Mouse (Mus musculus): ENCODE results near the gene Pcsk2. TPM values are rescaled to one million over a fixed set of nuclear protein-coding genes. Genes with fewer than 3 reads are reported as not detected.

Gene Pcsk2
- polyA plus RNA-seq, 1 experiment from 2014 or later = 0.44 TPM

DNA sequence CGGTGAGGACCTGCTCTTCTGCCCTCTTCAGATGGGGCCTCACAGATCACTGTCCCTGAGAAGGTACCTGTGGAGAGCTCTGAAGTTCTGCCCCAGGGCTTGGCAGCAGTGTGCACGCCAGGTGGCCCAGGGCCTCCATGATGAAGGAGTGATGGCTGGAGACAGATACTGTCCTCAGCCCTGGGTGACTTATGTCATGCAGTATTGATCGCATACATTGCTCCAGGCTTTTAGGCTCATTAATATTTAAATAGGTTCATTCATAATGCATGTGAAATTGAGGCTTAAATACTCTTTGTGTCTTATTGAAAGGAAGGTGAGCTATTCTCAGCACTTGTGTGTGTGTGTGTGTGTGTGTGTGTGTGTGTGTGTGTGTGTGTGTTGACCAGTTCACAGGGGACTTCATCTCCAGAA lies 157.0 kb downstream of the Pcsk2 start:
- Histone ChIP-seq H3K27me3 (no peaks in the 10 kb centered on the region), H3K27ac (no peak overlapping the region), H3K36me3 (no peaks in the 10 kb centered on the region), H3K9me3 (no peaks in the 10 kb centered on the region), H3K4me3 (replicated peaks) (no peak overlapping the region), H3K9ac (replicated peaks) (no peak overlapping the region), H3K4me1 (replicated peaks) (no peaks in the 10 kb centered on the region), H3K4me2 (no peak overlapping the region)
- 86% methylated on average over 3 of the region's 3 CpGs for WGBS
- ATAC-seq (ENCODE audit: insufficient number of reproducible peaks, insufficient read depth, low FRiP score, low TSS enrichment, low read depth) = no peak

DNA sequence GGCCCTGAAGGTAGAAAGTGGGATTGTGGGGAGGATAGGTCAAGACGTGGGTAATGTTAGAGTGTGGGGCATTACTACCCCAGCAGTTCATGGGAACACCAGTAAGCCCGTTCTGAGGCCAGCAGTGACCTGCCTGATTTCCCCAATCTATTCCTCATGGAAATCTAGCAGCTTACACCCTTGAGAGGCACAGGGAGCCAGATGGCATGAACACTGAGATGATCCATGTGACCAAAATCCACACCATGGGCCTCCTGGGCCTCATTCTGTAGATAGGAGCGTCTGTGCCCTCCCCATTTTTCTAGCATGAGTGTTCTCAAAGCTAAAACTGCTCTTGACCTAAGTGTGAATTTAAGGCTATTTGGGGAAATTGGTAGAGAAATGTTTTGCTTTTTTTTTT lies 162.2 kb downstream of the Pcsk2 start:
- H3K9ac ChIP-seq (replicated peaks) = no peak overlapping the region
- no peaks in the 10 kb centered on the region for H3K36me3 ChIP-seq
- H3K27ac ChIP-seq = no peak overlapping the region
- H3K9me3 ChIP-seq = no peaks in the 10 kb centered on the region
- H3K4me1 ChIP-seq (replicated peaks) = 0 out of 2 replicates have a peak, but pooled peaks cover 2% of the 10 kb centered on the region
- H3K4me2 ChIP-seq = no peak overlapping the region
- no peaks in the 10 kb centered on the region for H3K27me3 ChIP-seq
- 76% methylated on average over 3 of the region's 3 CpGs for WGBS
- no peak for ATAC-seq (ENCODE audit: insufficient number of reproducible peaks, insufficient read depth, low FRiP score, low TSS enrichment, low read depth)
- H3K4me3 ChIP-seq (replicated peaks) = no peak overlapping the region

DNA sequence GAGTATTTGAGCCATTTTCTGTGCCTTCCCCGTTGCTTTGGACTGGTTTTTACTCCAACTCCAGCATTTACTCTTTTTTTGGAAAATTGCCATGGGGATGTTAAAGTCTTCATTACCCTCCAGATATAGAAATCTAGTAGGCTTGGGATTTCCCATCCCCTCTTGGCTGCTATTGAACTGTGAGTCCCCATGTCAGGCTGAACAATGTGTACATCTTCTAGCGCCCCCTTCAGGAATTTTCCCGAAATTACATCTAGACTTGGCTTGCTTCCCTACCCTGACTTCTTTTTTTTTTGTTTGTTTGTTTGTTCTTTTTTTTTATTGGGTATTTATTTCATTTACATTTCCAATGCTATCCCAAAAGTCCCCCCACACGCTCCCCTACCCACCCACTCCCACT lies 163.3 kb downstream of the Pcsk2 start:
- WGBS = 27% methylated on average over 4 of the region's 4 CpGs
- no peaks in the 10 kb centered on the region for H3K9me3 ChIP-seq
- H3K4me3 ChIP-seq (replicated peaks) = no peak overlapping the region
- H3K9ac ChIP-seq (replicated peaks) = no peak overlapping the region
- no peak for ATAC-seq (ENCODE audit: insufficient number of reproducible peaks, insufficient read depth, low FRiP score, low TSS enrichment, low read depth)
- 0 out of 2 replicates have a peak, but pooled peaks cover 2% of the 10 kb centered on the region for H3K4me1 ChIP-seq (replicated peaks)
- no peaks in the 10 kb centered on the region for H3K36me3 ChIP-seq
- no peaks in the 10 kb centered on the region for H3K27me3 ChIP-seq
- H3K27ac ChIP-seq = no peak overlapping the region
- no peak overlapping the region for H3K4me2 ChIP-seq

DNA sequence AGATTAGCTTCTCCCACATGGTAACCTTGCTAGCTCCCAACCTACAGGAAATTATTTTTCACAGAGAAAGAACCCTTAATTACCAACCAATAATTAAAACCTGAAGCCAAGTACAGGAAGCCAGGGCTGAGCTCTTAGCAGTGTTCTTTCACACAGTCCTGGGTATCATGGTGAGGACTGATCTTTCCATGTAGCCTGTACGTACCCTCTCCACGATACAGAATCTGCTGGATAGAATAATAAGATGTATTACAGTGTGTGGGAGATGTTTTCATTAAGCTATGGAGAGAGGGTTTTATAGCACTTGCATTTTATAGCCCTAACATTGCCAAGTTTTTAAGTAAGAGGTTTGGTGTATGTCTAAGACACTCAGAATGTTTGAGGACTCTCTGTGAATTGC lies 164.0 kb downstream of the Pcsk2 start:
- ATAC-seq (ENCODE audit: insufficient number of reproducible peaks, insufficient read depth, low FRiP score, low TSS enrichment, low read depth) = no peak
- 72% methylated on average over 2 of the region's 2 CpGs for WGBS

GRCm38 (mm10) chr2:143711886-143712285 lies 165.9 kb downstream of the Pcsk2 start:
- WGBS = 77% methylated on average over 4 of the region's 4 CpGs
- no peak overlapping the region for H3K27ac ChIP-seq
- no peak overlapping the region for H3K9ac ChIP-seq (replicated peaks)
- no peaks in the 10 kb centered on the region for H3K9me3 ChIP-seq
- no peak overlapping the region for H3K4me2 ChIP-seq
- no peaks in the 10 kb centered on the region for H3K27me3 ChIP-seq
- no peak for ATAC-seq (ENCODE audit: insufficient number of reproducible peaks, insufficient read depth, low FRiP score, low TSS enrichment, low read depth)
- 0 out of 2 replicates have a peak, but pooled peaks cover 2% of the 10 kb centered on the region for H3K4me1 ChIP-seq (replicated peaks)
- H3K4me3 ChIP-seq (replicated peaks) = no peak overlapping the region
- no peaks in the 10 kb centered on the region for H3K36me3 ChIP-seq

More for the DNA sequence above, 164.0 kb downstream of the Pcsk2 start:
- 0 out of 2 replicates have a peak, but pooled peaks cover 2% of the 10 kb centered on the region for H3K4me1 ChIP-seq (replicated peaks)
- no peaks in the 10 kb centered on the region for H3K9me3 ChIP-seq
- no peaks in the 10 kb centered on the region for H3K27me3 ChIP-seq
- no peak overlapping the region for H3K4me3 ChIP-seq (replicated peaks)
- no peak overlapping the region for H3K4me2 ChIP-seq
- no peak overlapping the region for H3K9ac ChIP-seq (replicated peaks)
- H3K36me3 ChIP-seq = no peaks in the 10 kb centered on the region
- no peak overlapping the region for H3K27ac ChIP-seq

DNA sequence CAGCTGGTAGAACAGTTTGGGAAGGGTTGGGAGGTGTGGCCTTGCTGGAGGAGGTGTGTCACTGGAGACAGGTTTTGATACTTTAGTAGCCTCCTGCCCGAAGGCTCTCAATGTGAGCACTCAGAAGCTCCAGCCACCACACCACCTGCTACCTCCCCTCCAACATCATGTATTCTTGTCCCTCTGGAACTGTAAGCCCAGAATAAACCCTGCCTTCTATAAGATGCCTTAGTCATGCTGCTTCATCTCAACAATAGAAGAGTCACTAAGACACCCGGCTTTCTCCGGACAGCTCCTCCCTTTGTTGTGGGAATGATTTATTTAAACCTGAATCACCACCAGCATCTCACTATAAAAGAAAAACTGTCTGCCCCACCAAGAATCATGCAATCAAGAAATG lies 166.9 kb downstream of the Pcsk2 start:
- WGBS = 88% methylated on average over 3 of the region's 3 CpGs
- Histone ChIP-seq H3K9me3 (no peaks in the 10 kb centered on the region), H3K27ac (no peak overlapping the region), H3K9ac (replicated peaks) (no peak overlapping the region), H3K4me2 (no peak overlapping the region), H3K36me3 (no peaks in the 10 kb centered on the region), H3K27me3 (no peaks in the 10 kb centered on the region), H3K4me1 (replicated peaks) (0 out of 2 replicates have a peak, but pooled peaks cover 2% of the 10 kb centered on the region), H3K4me3 (replicated peaks) (no peak overlapping the region)
- no peak for ATAC-seq (ENCODE audit: insufficient number of reproducible peaks, insufficient read depth, low FRiP score, low TSS enrichment, low read depth)

DNA sequence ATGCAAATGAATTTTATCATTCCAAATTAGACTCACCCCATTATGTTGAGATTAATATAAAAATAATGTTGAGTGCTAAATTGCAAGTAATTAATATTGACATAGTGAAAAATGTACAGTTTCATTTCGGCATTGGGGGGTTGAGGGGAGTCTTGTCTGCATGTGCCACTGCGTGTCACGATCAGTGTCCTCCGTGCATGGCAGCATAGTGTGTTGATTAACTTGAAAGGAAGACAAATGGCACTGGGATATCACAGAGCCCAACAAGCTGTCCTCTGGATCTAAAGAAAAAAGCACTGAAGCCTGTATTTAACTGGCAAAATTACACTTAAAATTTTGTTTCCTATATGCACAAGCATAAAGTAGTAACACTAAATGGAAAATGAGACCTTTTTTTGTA lies 167.9 kb downstream of the Pcsk2 start:
- Histone ChIP-seq H3K9me3 (no peaks in the 10 kb centered on the region), H3K9ac (replicated peaks) (no peak overlapping the region), H3K36me3 (no peaks in the 10 kb centered on the region), H3K4me2 (no peak overlapping the region), H3K4me1 (replicated peaks) (0 out of 2 replicates have a peak, but pooled peaks cover 2% of the 10 kb centered on the region), H3K27me3 (no peaks in the 10 kb centered on the region), H3K4me3 (replicated peaks) (no peak overlapping the region), H3K27ac (no peak overlapping the region)
- no peak for ATAC-seq (ENCODE audit: insufficient number of reproducible peaks, insufficient read depth, low FRiP score, low TSS enrichment, low read depth)
- 91% methylated on average over 4 of the region's 4 CpGs for WGBS

DNA sequence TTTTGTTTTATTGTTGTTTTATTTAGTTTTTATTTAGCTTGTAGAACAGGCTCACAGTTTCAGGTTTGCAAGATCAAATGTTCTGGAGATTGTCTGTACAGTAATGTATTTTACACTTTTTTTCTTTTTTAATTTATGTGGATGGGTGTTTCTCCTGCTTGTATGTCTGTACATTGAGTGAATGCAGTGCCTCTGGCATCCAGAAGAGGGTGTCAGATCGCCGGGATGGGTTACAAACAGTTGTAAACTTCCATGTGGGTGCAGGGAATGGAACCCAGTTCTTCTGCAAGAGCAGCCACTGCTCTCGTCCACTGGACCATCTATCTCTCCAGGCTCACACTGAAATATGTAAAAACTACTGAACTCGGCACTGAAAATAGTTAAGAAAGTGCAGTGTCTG lies 169.2 kb downstream of the Pcsk2 start:
- 66% methylated on average over 4 of the region's 4 CpGs for WGBS
- Histone ChIP-seq H3K9ac (replicated peaks) (no peak overlapping the region), H3K4me2 (no peak overlapping the region), H3K36me3 (no peaks in the 10 kb centered on the region), H3K4me3 (replicated peaks) (no peak overlapping the region), H3K27me3 (no peaks in the 10 kb centered on the region), H3K4me1 (replicated peaks) (no peaks in the 10 kb centered on the region), H3K9me3 (no peaks in the 10 kb centered on the region), H3K27ac (no peak overlapping the region)
- ATAC-seq (ENCODE audit: insufficient number of reproducible peaks, insufficient read depth, low FRiP score, low TSS enrichment, low read depth) = no peak

DNA sequence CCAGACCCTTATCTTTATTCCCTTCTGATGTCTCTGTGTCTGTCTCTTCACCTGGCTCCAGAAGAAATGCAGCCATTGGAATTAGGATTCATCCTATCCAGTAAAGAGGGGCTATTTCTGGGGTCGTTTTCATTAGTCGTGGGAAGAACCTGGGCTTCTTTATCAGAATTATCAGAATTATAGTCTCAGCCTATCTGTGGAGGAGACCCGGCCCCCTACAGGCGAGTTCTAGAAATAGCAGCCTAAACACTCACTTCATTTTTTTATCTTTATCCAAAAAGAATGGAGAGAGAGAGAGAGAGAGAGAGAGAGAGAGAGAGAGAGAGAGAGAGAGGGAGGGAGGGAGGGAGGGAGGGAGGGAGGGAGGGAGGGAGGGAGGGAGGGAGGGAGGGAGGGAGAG lies 177.3 kb downstream of the Pcsk2 start:
- ATAC-seq (ENCODE audit: insufficient number of reproducible peaks, insufficient read depth, low FRiP score, low TSS enrichment, low read depth) = no peak
- WGBS = 30% methylated on average over 4 of the region's 4 CpGs
- H3K27ac ChIP-seq = no peak overlapping the region
- H3K27me3 ChIP-seq = no peaks in the 10 kb centered on the region
- H3K9ac ChIP-seq (replicated peaks) = no peak overlapping the region
- no peak overlapping the region for H3K4me2 ChIP-seq
- no peaks in the 10 kb centered on the region for H3K36me3 ChIP-seq
- no peaks in the 10 kb centered on the region for H3K4me1 ChIP-seq (replicated peaks)
- no peak overlapping the region for H3K4me3 ChIP-seq (replicated peaks)
- no peaks in the 10 kb centered on the region for H3K9me3 ChIP-seq

DNA sequence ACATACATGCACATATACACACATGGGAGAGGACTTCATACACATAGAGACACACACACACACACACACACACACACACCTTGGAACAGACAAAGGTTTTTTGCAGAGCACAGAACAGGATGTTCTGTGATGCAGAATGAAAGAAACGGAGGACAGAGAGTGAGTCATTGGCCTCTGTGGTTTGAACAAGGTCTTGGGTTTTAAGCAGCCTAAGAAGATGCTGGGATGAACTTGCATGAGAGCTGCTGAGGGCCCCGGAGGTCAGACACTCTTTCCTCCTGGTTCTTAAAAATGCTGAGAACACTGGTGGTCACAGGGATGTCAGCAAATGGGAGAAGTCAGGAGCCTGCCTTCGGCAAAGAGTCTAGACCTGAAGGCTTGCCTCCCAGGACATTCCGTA lies 178.1 kb downstream of the Pcsk2 start:
- no peak for ATAC-seq (ENCODE audit: insufficient number of reproducible peaks, insufficient read depth, low FRiP score, low TSS enrichment, low read depth)
- H3K4me3 ChIP-seq (replicated peaks) = no peak overlapping the region
- H3K4me2 ChIP-seq = no peak overlapping the region
- WGBS = 85% methylated on average over 4 of the region's 4 CpGs
- no peak overlapping the region for H3K27ac ChIP-seq
- H3K9me3 ChIP-seq = no peaks in the 10 kb centered on the region
- H3K36me3 ChIP-seq = no peaks in the 10 kb centered on the region
- H3K4me1 ChIP-seq (replicated peaks) = no peaks in the 10 kb centered on the region
- H3K27me3 ChIP-seq = no peaks in the 10 kb centered on the region
- H3K9ac ChIP-seq (replicated peaks) = no peak overlapping the region

DNA sequence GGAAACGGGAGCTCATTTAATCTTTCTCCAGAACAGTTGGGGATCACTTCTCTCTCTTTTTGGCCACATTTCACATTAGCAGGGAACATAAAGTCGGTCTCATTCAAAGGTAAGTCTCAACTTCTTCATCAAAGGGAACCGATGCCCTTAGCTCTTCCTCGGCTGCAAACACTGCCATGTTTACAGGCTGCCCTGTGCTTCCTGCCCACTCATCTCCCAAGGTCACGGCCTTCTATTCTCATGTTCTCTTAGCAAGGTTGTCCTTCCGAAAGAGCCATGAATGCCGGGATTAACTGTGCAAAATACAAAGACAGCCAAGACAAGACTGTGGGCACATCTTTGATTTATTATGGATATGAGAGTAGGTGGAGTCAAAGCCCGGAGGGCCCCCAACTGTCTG lies 178.8 kb downstream of the Pcsk2 start:
- Histone ChIP-seq H3K9me3 (no peaks in the 10 kb centered on the region), H3K4me3 (replicated peaks) (no peak overlapping the region), H3K27ac (no peak overlapping the region), H3K36me3 (no peaks in the 10 kb centered on the region), H3K4me2 (no peak overlapping the region), H3K4me1 (replicated peaks) (no peaks in the 10 kb centered on the region), H3K27me3 (no peaks in the 10 kb centered on the region), H3K9ac (replicated peaks) (no peak overlapping the region)
- ATAC-seq (ENCODE audit: insufficient number of reproducible peaks, insufficient read depth, low FRiP score, low TSS enrichment, low read depth) = no peak
- 78% methylated on average over 8 of the region's 8 CpGs for WGBS

DNA sequence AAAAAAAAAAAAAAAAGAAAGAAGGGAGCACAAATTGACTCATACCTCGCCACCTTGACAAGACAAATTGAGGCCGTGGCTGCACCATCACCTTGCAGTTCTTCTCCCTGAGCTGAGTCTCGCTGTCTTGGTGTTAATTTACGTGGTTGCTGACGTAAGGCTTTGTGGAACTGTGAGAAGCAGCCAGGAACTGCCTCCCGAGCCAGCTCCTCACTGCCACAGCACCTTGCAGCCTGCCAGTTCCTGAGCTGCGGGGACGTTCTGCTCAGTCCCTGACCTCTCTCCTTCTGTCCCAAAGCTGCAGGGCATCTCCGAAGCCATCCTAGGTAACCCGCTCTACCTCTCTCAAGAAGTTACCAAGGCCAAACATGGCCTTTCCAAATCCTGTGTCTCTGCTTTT lies 186.5 kb downstream of the Pcsk2 start:
- no peak overlapping the region for H3K4me2 ChIP-seq
- H3K4me1 ChIP-seq (replicated peaks) = no peaks in the 10 kb centered on the region
- no peak overlapping the region for H3K9ac ChIP-seq (replicated peaks)
- H3K4me3 ChIP-seq (replicated peaks) = no peak overlapping the region
- no peak overlapping the region for H3K27ac ChIP-seq
- H3K9me3 ChIP-seq = no peaks in the 10 kb centered on the region
- no peak for ATAC-seq (ENCODE audit: insufficient number of reproducible peaks, insufficient read depth, low FRiP score, low TSS enrichment, low read depth)
- H3K27me3 ChIP-seq = no peaks in the 10 kb centered on the region
- WGBS = 80% methylated on average over 10 of the region's 10 CpGs
- H3K36me3 ChIP-seq = no peaks in the 10 kb centered on the region

Measured in limb, embryonic 12.5 days (tissue).